Mouse (Mus musculus) hindbrain, postnatal 0 days (tissue): ENCODE data around the gene Upf2. TPM values are rescaled to one million over a fixed set of nuclear protein-coding genes. Genes with fewer than 3 reads are reported as not detected.
"Not testable (repeated sequence)": the region's sequence is repeated elsewhere in the genome, so short reads cannot be mapped to it uniquely, and the experiment has no call there.

Experiments used
- ATAC-seq: fragments of 200-750 bp; cut with Nextera tagmentation; 2 replicates; pipeline ENCODE4 v1.8.0; 2017; ENCODE audit warnings: mild to moderate bottlenecking, moderate TSS enrichment, moderate library complexity
- DNase-seq: peaks from one replicate; pipeline ENCODE4 v3.0.0-alpha.2; 2015; ENCODE audit warnings: low spot score
- H3K27ac ChIP-seq: fragments of 300-500 bp; sonication (generic); 2 replicates; pipeline ENCODE4 v1.5.1; 2014; ENCODE audit warnings: mild to moderate bottlenecking
- H3K27me3 ChIP-seq: fragments of 300-500 bp; sonication (generic); 2 replicates; pipeline ENCODE4 v1.6.1; 2014; ENCODE audit warnings: low read length, mixed read lengths; ENCODE audit not compliant: insufficient read depth
- H3K36me3 ChIP-seq: fragments of 300-500 bp; sonication (generic); 2 replicates; pipeline ENCODE4 v1.6.1; 2014; ENCODE audit warnings: low read length, mixed read lengths; ENCODE audit not compliant: insufficient read depth
- H3K4me1 ChIP-seq: fragments of 300-500 bp; sonication (generic); 2 replicates; pipeline ENCODE4 v1.6.1; 2014; ENCODE audit warnings: antibody characterized with exemption, low read length, mixed read lengths; ENCODE audit not compliant: insufficient read depth
- H3K4me2 ChIP-seq: fragments of 300-500 bp; sonication (generic); 2 replicates; pipeline ENCODE4 v1.6.1; 2014; ENCODE audit warnings: low read depth, mild to moderate bottlenecking, low read length, moderate library complexity, mixed read lengths
- H3K4me3 ChIP-seq: fragments of 300-500 bp; sonication (generic); 2 replicates; pipeline ENCODE4 v1.5.1; 2014; ENCODE audit warnings: low read length
- H3K9ac ChIP-seq: fragments of 300-500 bp; sonication (generic); replicated peaks from 2 replicates; pipeline ENCODE4 v1.6.1; 2014; ENCODE audit warnings: mild to moderate bottlenecking, low read length, moderate library complexity, mixed read lengths
- H3K9me3 ChIP-seq: fragments of 300-500 bp; sonication (generic); 2 replicates; pipeline ENCODE4 v1.6.1; 2016; ENCODE audit warnings: low read length, mixed read lengths
- CTCF ChIP-seq: IDR thresholded peaks from 2 replicates; pipeline ENCODE4 v1.5.1; 2016; ENCODE audit warnings: antibody characterized with exemption, control low read depth, low read depth
- WGBS: fragments of 180-500 bp; shearing (Covaris S2); extraction: QIAGEN DNeasy Blood & Tissue Kit; methylation state at CpG from one replicate; pipeline ENCODE4 v1.1.7; 2014; 5-methylcytosine and 5-hydroxymethylcytosine counted together
- polyA plus RNA-seq: library from polyadenylated mRNA; unstranded; fragments of >200 nt; fragmentation: Nextera tagmentation; extraction: Ambion mirVana; gene quantifications from 2 replicates; pipeline ENCODE4 v1.2.1, GENCODE M21; 2015
- total RNA-seq: library from RNA; depleted of rRNA; stranded (reverse); fragments of >200 nt; gene quantifications from 2 replicates; pipeline ENCODE4 v1.2.3, GENCODE M21; 2014

The Upf2 gene
- total and polyA plus RNA-seq, 2 experiments from 2014 or later = 4.3 to 6.2 TPM

DNA sequence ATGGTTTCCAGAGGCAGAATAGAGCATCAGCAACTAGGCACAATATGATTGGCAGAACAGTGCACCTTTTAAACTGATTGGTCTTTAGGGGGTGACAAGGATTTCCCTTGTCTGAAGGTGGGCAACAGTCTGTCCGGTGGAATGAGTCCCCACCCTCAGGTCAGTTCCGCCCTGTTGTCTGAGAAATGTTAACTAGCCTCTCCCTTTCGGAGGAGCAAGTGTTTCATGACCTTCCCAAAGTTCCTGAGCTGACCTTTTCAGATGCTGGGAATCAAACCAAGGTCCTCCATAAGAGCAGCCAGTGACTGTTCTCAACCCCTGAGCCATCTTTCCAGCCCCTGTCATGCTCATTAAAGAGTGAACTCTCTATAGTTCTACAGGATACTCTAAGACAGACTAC is 4.4 kb upstream of the Upf2 start:
- no peaks in the 10 kb centered on the region for H3K27me3 ChIP-seq
- no peaks in the 10 kb centered on the region for H3K9me3 ChIP-seq
- H3K9ac ChIP-seq = no peak overlapping the region
- no peaks in the 10 kb centered on the region for H3K36me3 ChIP-seq
- H3K4me2 ChIP-seq = no peak overlapping the region
- ATAC-seq = no peak
- no peak overlapping the region for H3K4me3 ChIP-seq
- DNase-seq = no peak
- H3K27ac ChIP-seq = no peak overlapping the region
- WGBS = 85% methylated on average over 3 of the region's 3 CpGs
- no peak for TF ChIP-seq CTCF
- H3K4me1 ChIP-seq = no peaks in the 10 kb centered on the region

DNA sequence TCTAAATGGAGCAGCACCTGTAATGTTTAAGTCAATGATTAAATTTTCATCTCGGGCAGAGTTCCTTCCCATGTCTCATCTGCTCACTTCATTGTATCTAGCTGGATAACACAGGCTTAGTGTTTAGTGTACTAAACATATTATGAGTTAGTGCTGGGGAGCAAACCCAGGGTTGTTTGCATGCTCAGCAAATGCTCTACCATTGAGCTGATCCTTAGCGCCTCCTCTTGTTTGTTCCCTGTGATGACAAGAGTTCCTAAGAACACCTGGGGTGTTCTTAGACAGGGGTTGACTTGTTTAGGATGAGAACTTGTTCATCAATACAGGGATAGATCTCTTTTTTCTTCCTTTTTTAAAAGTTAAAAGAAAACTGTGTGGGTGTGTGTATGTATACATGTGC is 2.3 kb upstream of the Upf2 start:
- no peak overlapping the region for H3K27ac ChIP-seq
- H3K9me3 ChIP-seq = no peaks in the 10 kb centered on the region
- H3K4me2 ChIP-seq = no peak overlapping the region
- H3K9ac ChIP-seq = no peak overlapping the region
- H3K36me3 ChIP-seq = no peaks in the 10 kb centered on the region
- DNase-seq (no peak), ATAC-seq (no peak)
- H3K4me1 ChIP-seq = peaks cover 5% of the 10 kb centered on the region
- WGBS = 85% methylated on average over 2 of the region's 2 CpGs
- H3K4me3 ChIP-seq = no peak overlapping the region
- H3K27me3 ChIP-seq = no peaks in the 10 kb centered on the region
- no peak for TF ChIP-seq CTCF

DNA sequence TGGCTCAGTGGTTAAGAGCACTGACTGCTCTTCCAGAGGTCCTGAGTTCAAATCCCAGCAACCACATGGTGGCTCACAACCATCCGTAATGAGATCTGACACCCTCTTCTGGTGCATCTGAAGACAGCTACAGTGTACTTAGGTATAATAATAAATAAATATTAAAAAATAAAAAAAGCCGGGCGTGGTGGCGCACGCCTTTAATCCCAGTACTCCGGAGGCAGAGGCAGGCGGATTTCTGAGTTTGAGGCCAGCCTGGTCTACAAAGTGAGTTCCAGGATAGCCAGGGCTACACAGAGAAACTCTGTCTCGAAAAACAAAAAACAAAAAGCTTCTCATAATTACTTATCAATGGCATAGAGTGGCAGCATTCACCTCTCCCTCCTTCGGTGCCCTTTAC is 1.4 kb upstream of the Upf2 start:
- not testable (repeated sequence) for ATAC-seq, H3K4me1 ChIP-seq, H3K36me3 ChIP-seq, H3K9ac ChIP-seq, H3K9me3 ChIP-seq, H3K4me3 ChIP-seq, H3K27ac ChIP-seq, DNase-seq, H3K27me3 ChIP-seq
- WGBS = 96% methylated on average over 9 of the region's 9 CpGs
- peak overlapping the region; percentile 70 for H3K4me2 ChIP-seq

DNA sequence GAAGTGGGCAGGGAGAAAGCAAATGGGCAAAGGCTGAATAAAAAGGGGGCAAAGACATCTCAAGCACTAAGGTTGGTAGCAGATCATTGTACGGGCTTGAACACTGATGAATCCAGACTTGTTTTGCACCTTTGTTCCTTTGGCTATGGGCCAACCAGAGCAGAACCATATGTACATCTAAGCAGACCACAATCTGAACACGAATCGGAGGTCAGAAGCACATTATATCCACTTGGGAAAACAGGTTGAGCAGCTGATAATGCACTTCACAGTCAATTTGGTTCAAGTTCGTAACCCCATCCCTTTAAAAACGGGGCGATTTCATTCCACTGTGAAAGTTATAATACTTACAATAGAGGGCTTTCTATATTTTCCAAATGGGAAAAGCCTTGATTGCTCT is 964 bp upstream of the Upf2 start:
- DNase-seq (peak; percentile 26), ATAC-seq (no peak)
- Histone ChIP-seq H3K4me3 (peak overlapping the region; percentile 60), H3K9me3 (no peaks in the 10 kb centered on the region), H3K27ac (peak overlapping the region; percentile 76; the same call in 1 of the 2 replicates), H3K4me2 (peak overlapping the region; percentile 70), H3K9ac (peak overlapping the region; percentile 69), H3K4me1 (peaks cover 5% of the 10 kb centered on the region), H3K36me3 (no peaks in the 10 kb centered on the region), H3K27me3 (no peaks in the 10 kb centered on the region)
- no peak for TF ChIP-seq CTCF
- 5% methylated on average over 6 of the region's 6 CpGs for WGBS

DNA sequence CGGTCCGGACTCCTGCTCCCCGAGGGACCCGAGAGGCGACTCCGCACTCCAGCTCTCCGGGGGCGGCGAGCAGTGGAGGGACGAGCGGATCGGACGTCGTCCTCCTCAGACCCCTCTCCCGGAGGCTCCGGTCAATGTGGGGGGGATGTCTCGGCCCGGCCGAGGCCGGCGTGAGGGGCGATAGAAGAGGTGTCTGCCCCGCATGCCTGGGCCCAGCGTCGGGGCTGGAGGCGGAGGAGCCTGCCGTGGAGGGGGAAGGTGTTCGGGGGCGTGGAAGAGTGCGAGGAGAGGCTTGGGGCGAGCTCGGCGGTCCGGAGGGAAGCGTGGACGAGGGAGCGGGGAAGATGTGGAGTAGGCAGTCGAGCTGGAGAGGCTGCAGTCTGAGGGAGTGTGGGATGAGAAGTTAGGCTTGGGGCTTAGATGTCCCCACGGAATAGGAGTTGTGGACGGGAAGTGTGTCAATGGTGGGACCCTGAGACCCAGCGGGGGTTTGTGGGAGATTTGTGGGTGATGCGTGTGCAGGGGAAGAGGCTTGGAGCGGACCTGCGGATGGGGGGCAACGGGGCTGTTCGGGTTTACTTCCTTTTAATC is 447 bp downstream of the Upf2 start:
- WGBS = under 1% methylated on average over 40 of the region's 46 CpGs
- peak overlapping the region; percentile 60 for H3K4me3 ChIP-seq
- no peak for TF ChIP-seq CTCF
- H3K27ac ChIP-seq = peak overlapping the region; percentile 76
- no peaks in the 10 kb centered on the region for H3K27me3 ChIP-seq
- ATAC-seq (peak; percentile 71; the same call in 1 of the 2 replicates), DNase-seq (peak; percentile 30)
- H3K9me3 ChIP-seq = no peaks in the 10 kb centered on the region
- peak overlapping the region; percentile 80 for H3K4me2 ChIP-seq
- H3K36me3 ChIP-seq = no peaks in the 10 kb centered on the region
- H3K9ac ChIP-seq = peak overlapping the region; percentile 69
- H3K4me1 ChIP-seq = peaks cover 5% of the 10 kb centered on the region

DNA sequence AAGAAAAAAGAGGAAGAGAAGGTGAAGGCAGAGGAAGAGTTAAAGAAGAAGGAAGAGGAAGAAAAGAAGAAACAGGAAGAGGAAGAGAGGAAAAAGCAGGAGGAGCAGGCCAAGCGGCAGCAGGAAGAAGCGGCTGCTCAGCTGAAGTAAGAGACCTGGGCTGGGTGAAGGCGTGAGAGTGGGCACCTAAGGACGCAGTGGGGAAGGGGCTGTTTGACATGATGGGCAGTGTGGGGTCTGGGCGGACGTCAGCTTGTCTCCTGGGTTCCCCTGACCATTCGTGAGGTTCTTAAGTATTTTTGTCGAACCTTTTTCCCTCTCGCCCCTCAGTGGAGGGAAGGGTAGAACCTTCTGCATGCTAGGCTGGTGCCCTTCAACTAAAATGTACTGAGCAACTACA is 6.4 kb downstream of the Upf2 start:
- Histone ChIP-seq H3K4me2 (no peak overlapping the region), H3K36me3 (peaks cover 23% of the 10 kb centered on the region), H3K9me3 (no peaks in the 10 kb centered on the region), H3K9ac (no peak overlapping the region), H3K27ac (no peak overlapping the region), H3K4me1 (peaks cover under 1% of the 10 kb centered on the region; the same call in 1 of the 2 replicates), H3K4me3 (no peak overlapping the region), H3K27me3 (no peaks in the 10 kb centered on the region)
- DNase-seq (no peak), ATAC-seq (no peak)
- TF ChIP-seq CTCF = no peak
- 97% methylated on average over 9 of the region's 9 CpGs for WGBS

DNA sequence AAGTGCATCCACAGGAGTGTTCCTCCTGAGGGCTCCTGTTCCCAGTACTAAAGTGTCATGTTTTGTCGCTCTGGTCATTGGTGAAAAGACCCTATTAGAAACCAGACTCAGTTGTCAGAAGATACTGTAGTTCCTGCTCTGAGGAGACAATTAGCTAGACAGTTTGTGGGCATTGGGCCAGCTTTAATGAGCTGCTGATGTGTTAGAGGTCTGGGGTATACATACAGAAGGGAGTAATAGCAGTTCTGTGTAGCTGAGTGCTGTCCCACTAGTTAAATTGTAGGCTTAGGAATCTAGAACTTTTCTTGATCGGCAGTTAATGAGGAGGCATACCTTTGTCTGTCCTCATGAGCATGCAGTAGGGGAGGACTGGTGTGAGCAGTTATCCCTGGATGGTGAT is 11.0 kb downstream of the Upf2 start:
- H3K4me1 ChIP-seq = no peaks in the 10 kb centered on the region
- 0 out of 2 replicates have a peak overlapping the region, but pooled peaks have one; percentile 3 for H3K9ac ChIP-seq
- ATAC-seq = no peak
- TF ChIP-seq CTCF = no peak
- no peak overlapping the region for H3K4me2 ChIP-seq
- DNase-seq = peak; percentile 19
- 55% methylated on average over 2 of the region's 2 CpGs for WGBS
- no peak overlapping the region for H3K27ac ChIP-seq
- H3K27me3 ChIP-seq = no peaks in the 10 kb centered on the region
- peaks cover 28% of the 10 kb centered on the region for H3K36me3 ChIP-seq
- no peaks in the 10 kb centered on the region for H3K9me3 ChIP-seq
- no peak overlapping the region for H3K4me3 ChIP-seq

DNA sequence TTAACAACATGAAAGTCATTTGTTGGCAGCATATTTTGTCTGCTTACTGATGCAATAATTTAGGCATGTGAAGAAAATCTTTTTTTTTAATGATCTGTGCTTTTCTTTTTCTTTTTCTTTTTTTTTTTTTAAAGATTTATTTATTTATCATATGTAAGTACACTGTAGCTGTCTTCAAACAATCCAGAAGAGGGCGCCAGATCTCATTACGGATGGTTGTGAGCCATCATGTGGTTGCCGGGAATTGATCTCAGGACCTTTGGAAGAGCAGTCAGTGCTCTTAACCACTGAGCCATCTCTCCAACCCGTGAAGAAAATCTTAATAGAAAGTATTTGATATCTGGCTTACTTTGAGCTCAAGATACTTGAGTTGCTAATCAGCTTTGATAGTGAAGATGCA is 12.5 kb downstream of the Upf2 start:
- not testable (repeated sequence) for ATAC-seq

More for the DNA sequence above, 12.5 kb downstream of the Upf2 start:
- WGBS = 93% methylated on average over 4 of the region's 4 CpGs
- DNase-seq, H3K27me3 ChIP-seq, H3K9me3 ChIP-seq, H3K4me1 ChIP-seq, H3K27ac ChIP-seq, H3K4me3 ChIP-seq, H3K9ac ChIP-seq, H3K4me2 ChIP-seq: not testable (repeated sequence)
- peaks cover 15% of the 10 kb centered on the region for H3K36me3 ChIP-seq
